Mouse (Mus musculus) forebrain, embryonic 12.5 days (tissue): ENCODE measurements around the gene Fat3. TPM values are rescaled to one million over a fixed set of nuclear protein-coding genes. Genes with fewer than 3 reads are reported as not detected.

ENCODE experiments used
- ATAC-seq: fragments of 200-750 bp; cut with Nextera tagmentation; 2 replicates; pipeline ENCODE4 v1.8.0; 2017; ENCODE audit warnings: moderate TSS enrichment; ENCODE audit not compliant: low FRiP score
- H3K27ac ChIP-seq: fragments of 300-500 bp; sonication (generic); 2 replicates; pipeline ENCODE4 v1.5.1; 2016; ENCODE audit warnings: mild to moderate bottlenecking
- H3K27me3 ChIP-seq: fragments of 300-500 bp; sonication (generic); 2 replicates; pipeline ENCODE4 v1.6.1; 2016; ENCODE audit warnings: mild to moderate bottlenecking
- H3K36me3 ChIP-seq: fragments of 300-500 bp; sonication (generic); replicated peaks from 2 replicates; pipeline ENCODE4 v1.6.1; 2016; ENCODE audit warnings: mild to moderate bottlenecking
- H3K4me1 ChIP-seq: fragments of 300-500 bp; sonication (generic); 2 replicates; pipeline ENCODE4 v1.6.1; 2016
- H3K4me2 ChIP-seq: fragments of 300-500 bp; sonication (generic); 2 replicates; pipeline ENCODE4 v1.6.1; 2016; ENCODE audit warnings: mild to moderate bottlenecking, moderate library complexity
- H3K4me3 ChIP-seq: fragments of 300-500 bp; sonication (generic); replicated peaks from 2 replicates; pipeline ENCODE4 v1.5.1; 2016; ENCODE audit warnings: mild to moderate bottlenecking
- H3K9ac ChIP-seq: fragments of 300-500 bp; sonication (generic); 2 replicates; pipeline ENCODE4 v1.6.1; 2016; ENCODE audit warnings: mild to moderate bottlenecking
- H3K9me3 ChIP-seq: fragments of 300-500 bp; sonication (generic); 2 replicates; pipeline ENCODE4 v1.6.1; 2016
- WGBS: fragments of 180-500 bp; shearing (Covaris S2); methylation state at CpG from one replicate; pipeline ENCODE4 v1.1.7; 2016; 5-methylcytosine and 5-hydroxymethylcytosine counted together
- polyA plus RNA-seq: library from polyadenylated mRNA; unstranded; fragments of >200 nt; fragmentation: Nextera tagmentation; extraction: Ambion mirVana; gene quantifications from 2 replicates; pipeline ENCODE4 v1.2.1, GENCODE M21; 2016

The Fat3 gene
- polyA plus RNA-seq, 1 experiment from 2014 or later = 13.0 TPM

DNA sequence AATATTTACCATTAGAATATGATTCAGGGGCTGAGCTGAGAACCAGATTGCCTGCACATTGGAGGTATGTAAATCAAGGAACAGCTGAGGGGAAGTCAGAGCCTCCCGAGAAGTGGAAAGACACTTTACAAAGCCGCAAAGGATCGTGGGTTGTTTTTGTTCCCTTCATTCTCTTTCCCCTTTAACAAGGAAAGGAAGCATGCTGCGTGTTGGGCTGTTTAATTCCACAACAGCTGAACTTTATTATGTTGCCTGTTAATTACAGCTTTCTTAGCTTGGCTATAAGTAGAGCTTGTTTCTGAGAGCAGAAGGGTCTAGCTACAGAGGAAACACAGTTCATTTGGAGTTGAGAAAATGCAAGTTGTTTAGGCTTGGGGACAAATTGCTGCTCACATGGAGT lies 475.0 kb downstream of the Fat3 start:
- peaks cover 10% of the 10 kb centered on the region; the same call in 1 of the 2 replicates for H3K4me1 ChIP-seq
- no peak overlapping the region for H3K4me2 ChIP-seq
- no peak for ATAC-seq
- H3K9ac ChIP-seq = no peak overlapping the region
- no peak overlapping the region for H3K4me3 ChIP-seq
- no peaks in the 10 kb centered on the region for H3K27me3 ChIP-seq
- H3K36me3 ChIP-seq = no peaks in the 10 kb centered on the region
- 47% methylated on average over 4 of the region's 4 CpGs for WGBS
- no peak overlapping the region for H3K27ac ChIP-seq
- no peaks in the 10 kb centered on the region for H3K9me3 ChIP-seq

DNA sequence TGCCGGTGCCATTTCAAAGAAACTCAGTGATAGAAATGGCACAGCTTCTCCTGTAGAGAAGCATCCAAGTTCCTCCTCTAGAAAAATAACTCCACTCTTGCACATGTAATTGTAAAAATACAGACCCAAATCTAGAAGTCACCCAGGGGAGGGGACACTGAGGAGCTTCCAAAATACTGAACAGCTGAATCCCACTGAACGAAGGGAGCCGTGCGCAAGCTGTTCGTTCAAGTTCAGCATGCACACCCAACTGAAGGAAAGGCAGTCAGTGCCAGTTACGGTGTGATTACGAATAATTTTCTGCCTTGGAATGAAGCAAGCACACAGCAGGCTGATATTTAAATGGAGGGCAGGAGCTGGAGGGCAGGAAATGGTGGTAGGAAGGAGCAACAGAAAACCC lies 476.4 kb downstream of the Fat3 start:
- ATAC-seq = no peak
- H3K4me3 ChIP-seq = no peak overlapping the region
- H3K4me1 ChIP-seq = peaks cover 10% of the 10 kb centered on the region; the same call in 1 of the 2 replicates
- 95% methylated on average over 7 of the region's 7 CpGs for WGBS
- H3K4me2 ChIP-seq = no peak overlapping the region
- H3K27ac ChIP-seq = no peak overlapping the region
- H3K9ac ChIP-seq = no peak overlapping the region
- no peaks in the 10 kb centered on the region for H3K9me3 ChIP-seq
- H3K36me3 ChIP-seq = no peaks in the 10 kb centered on the region
- no peaks in the 10 kb centered on the region for H3K27me3 ChIP-seq

DNA sequence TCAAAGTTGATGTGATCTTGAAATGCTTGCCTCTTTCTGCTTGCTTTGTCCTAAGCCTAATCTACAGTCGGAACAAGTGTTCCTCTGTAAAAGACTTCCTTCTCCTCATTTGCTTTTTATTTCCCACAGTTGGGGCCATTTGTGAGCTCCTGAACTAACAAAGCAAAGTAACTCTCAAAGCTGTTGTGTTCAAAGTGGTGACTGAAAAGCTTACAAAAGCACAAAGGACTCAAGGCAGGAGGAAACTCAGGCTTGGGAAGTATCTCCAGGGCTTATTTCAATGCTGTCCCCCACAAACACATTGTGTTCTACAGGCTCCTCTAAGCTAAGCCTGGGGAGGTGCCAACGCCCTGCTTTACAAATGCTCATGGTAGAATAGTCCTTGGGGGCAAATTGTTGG lies 487.0 kb downstream of the Fat3 start:
- no peak overlapping the region for H3K4me3 ChIP-seq
- no peak overlapping the region for H3K27ac ChIP-seq
- ATAC-seq = peak; percentile 84
- H3K4me2 ChIP-seq = no peak overlapping the region
- H3K9ac ChIP-seq = no peak overlapping the region
- no peaks in the 10 kb centered on the region for H3K9me3 ChIP-seq
- H3K27me3 ChIP-seq = peaks cover 9% of the 10 kb centered on the region
- H3K36me3 ChIP-seq = no peaks in the 10 kb centered on the region; the same call in 1 of the 2 replicates
- H3K4me1 ChIP-seq = peaks cover 5% of the 10 kb centered on the region
- 5% methylated on average over 2 of the region's 2 CpGs for WGBS

DNA sequence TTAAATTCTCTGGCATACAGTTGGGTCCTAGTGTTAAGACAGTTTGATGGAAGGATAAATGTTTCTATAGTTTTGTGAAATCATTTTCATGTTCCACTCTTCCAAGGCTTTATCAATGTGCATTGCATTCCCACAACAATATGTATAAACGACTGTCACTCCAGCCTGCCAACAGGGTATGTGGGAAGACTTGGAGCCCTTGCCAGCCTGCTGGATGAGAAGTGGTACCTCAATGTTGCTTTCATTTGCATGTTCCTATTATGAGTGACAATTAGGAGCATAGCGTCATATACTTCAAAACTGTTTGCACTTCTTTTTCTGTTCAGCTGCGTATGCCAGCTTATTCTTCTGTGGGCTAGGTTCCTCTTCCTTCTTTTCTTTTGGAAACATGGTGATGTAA lies 489.7 kb downstream of the Fat3 start:
- Histone ChIP-seq H3K4me2 (no peak overlapping the region), H3K27ac (no peak overlapping the region), H3K36me3 (no peaks in the 10 kb centered on the region), H3K4me1 (peaks cover 5% of the 10 kb centered on the region), H3K9me3 (no peaks in the 10 kb centered on the region), H3K4me3 (no peak overlapping the region), H3K9ac (no peak overlapping the region), H3K27me3 (peaks cover 4% of the 10 kb centered on the region)
- no peak for ATAC-seq
- 94% methylated on average over 3 of the region's 3 CpGs for WGBS

DNA sequence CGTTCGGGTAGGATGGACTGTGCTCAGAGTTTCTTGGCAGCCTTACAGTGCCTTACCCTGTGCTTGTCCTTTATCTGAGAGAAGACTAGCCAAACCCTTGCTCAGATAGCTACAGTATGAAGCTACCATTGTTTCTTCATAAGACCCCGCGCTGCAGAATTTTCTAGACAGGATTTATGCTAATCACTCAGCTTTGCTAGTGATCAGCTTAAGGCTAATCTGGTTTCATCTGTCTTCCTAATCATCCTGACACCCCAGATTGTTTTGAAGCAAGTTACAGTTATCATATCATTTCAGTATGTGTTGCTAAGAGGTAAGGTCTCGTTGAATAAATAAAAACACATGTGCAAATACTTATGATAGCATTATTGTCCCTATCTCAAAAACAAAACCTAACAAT lies 493.6 kb downstream of the Fat3 start:
- no peaks in the 10 kb centered on the region for H3K4me1 ChIP-seq
- no peak overlapping the region for H3K27ac ChIP-seq
- no peak overlapping the region for H3K4me3 ChIP-seq
- H3K4me2 ChIP-seq = no peak overlapping the region
- H3K27me3 ChIP-seq = peaks cover 4% of the 10 kb centered on the region
- H3K9ac ChIP-seq = no peak overlapping the region
- 92% methylated on average over 5 of the region's 5 CpGs for WGBS
- ATAC-seq = no peak
- no peaks in the 10 kb centered on the region for H3K9me3 ChIP-seq
- H3K36me3 ChIP-seq = no peaks in the 10 kb centered on the region

DNA sequence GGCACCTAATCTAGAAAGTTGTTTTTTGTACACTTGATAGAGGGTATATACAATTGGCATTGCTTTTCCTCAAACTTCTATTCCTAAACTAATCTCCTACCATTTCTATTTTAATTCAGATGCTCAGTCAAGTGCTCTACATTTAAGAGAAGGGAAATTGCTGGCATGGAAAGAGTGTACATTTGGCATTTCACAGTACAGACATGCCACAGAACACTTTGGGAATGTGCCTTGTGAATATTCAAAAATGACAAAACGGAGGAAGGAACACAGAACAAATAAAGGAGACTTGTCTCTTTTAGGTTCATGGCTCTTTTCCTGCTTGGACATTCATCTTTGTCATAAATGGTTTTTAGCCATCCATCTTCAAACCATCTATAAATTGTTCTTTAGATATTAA lies 498.1 kb downstream of the Fat3 start:
- peaks cover 17% of the 10 kb centered on the region for H3K36me3 ChIP-seq

DNA sequence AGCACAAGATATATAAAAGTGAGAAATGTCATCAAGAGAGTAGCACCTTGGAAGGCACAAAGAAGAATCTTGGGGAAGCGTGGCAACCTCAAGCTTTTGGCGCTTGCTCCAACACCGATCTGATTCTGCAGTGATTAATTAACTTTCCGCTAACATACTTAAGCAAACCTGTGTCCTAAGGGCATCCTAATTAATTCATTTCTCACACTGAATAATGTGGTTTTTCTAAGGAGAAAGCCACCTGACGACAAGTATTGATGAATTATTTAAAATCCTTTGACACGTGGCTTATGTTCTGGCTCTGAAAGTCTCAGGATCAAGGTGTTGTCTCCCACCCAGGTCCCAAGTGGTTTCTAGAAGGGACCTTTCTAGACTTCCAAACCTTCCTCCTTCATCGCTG lies 506.3 kb downstream of the Fat3 start:
- WGBS = 60% methylated on average over 7 of the region's 7 CpGs
- Histone ChIP-seq H3K4me2 (no peak overlapping the region), H3K9me3 (no peaks in the 10 kb centered on the region), H3K9ac (no peak overlapping the region), H3K27ac (no peak overlapping the region), H3K27me3 (no peaks in the 10 kb centered on the region), H3K4me3 (no peak overlapping the region), H3K36me3 (peaks cover 47% of the 10 kb centered on the region), H3K4me1 (peaks cover 6% of the 10 kb centered on the region; the same call in 1 of the 2 replicates)
- peak; percentile 59; the same call in 1 of the 2 replicates for ATAC-seq

More for the DNA sequence above, 498.1 kb downstream of the Fat3 start:
- 86% methylated on average over 1 of the region's 1 CpGs for WGBS
- Histone ChIP-seq H3K9me3 (no peaks in the 10 kb centered on the region), H3K27ac (no peak overlapping the region), H3K9ac (no peak overlapping the region), H3K4me1 (no peaks in the 10 kb centered on the region), H3K4me3 (no peak overlapping the region), H3K27me3 (no peaks in the 10 kb centered on the region), H3K4me2 (no peak overlapping the region)
- no peak for ATAC-seq

DNA sequence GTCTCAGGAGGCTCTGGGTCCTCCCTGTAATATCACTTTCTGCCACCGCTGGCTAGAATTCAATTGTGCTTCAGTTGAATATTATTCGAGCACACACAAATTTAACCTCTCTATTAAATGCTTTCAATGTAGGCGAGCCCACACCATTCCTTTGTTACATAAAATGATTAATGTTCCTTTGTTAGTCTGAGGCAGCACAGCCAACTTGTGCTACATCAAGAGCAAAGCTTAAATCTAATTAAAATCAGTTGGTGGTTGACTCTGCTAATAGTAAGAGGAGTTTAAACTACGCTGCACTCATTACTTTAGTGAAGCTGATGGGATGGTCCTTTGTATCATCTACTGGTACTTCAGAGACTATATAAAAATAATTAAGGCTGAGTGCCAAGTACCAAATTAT lies 506.9 kb downstream of the Fat3 start:
- Histone ChIP-seq H3K27ac (no peak overlapping the region), H3K27me3 (no peaks in the 10 kb centered on the region), H3K4me2 (no peak overlapping the region), H3K9ac (no peak overlapping the region), H3K36me3 (peaks cover 42% of the 10 kb centered on the region), H3K4me3 (no peak overlapping the region), H3K4me1 (peaks cover 6% of the 10 kb centered on the region; the same call in 1 of the 2 replicates), H3K9me3 (no peaks in the 10 kb centered on the region)
- WGBS = 52% methylated on average over 4 of the region's 4 CpGs
- ATAC-seq = peak; percentile 47; the same call in 1 of the 2 replicates

DNA sequence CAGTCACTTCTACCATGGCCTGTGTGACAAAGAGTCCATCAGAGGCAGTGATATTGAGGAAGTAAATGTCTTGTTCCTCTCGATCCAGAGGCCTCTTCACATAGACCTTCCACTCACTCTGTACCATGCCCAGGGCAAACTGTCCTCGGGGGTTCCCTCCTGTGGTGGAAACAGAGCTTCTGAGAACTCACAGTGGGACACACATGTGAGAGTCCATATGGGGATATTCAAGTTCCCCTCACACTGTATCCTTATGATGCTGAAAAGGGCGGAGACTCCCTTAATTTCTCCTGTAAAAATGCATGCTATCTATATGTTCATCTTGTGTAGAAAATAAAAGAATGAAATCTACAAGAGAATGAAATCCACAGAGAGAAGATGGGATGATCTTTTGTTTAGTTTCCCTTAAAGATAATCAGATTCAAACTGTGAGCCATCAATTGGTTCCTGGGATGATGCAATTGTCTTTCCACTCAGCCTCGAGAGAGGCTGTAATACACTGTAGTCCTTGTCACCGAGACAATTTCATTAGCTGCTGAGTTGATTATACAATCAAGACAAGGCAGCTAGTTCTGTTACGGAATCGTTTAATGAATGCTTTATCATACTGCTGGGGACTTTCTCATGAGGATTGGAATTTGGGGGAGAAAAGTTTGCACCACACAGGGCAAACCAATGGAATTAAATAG lies 508.8 kb downstream of the Fat3 start:
- Histone ChIP-seq H3K27me3 (no peaks in the 10 kb centered on the region), H3K4me2 (no peak overlapping the region), H3K36me3 (peaks cover 24% of the 10 kb centered on the region), H3K9me3 (no peaks in the 10 kb centered on the region), H3K9ac (no peak overlapping the region), H3K27ac (no peak overlapping the region), H3K4me1 (peaks cover 6% of the 10 kb centered on the region; the same call in 1 of the 2 replicates), H3K4me3 (no peak overlapping the region)
- WGBS = 58% methylated on average over 7 of the region's 7 CpGs
- no peak for ATAC-seq

DNA sequence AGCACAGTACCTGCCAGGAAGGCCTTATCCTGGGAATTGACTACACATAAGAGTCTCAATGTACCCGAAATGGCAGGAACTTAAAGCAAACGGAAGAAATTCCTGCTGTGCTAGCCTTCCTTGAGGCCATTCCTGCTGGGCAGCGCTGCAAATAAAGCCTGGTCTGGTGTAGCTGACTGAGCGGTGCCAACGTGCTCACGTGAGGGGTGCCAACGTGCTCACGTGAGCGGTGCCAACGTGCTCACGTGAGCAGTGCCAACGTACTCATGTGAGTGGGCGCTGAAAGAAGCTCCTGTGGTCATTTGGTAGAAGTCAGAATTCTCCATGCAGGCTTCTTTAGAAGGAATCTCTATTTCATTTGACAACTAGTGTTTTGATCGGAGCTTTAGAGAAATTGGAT lies 522.8 kb downstream of the Fat3 start:
- 88% methylated on average over 14 of the region's 14 CpGs for WGBS
- H3K9me3 ChIP-seq = no peaks in the 10 kb centered on the region
- H3K4me3 ChIP-seq = no peak overlapping the region
- no peaks in the 10 kb centered on the region for H3K27me3 ChIP-seq
- no peak for ATAC-seq
- no peak overlapping the region for H3K4me2 ChIP-seq
- no peaks in the 10 kb centered on the region for H3K36me3 ChIP-seq
- no peak overlapping the region for H3K9ac ChIP-seq
- H3K27ac ChIP-seq = no peak overlapping the region
- H3K4me1 ChIP-seq = peaks cover 8% of the 10 kb centered on the region

DNA sequence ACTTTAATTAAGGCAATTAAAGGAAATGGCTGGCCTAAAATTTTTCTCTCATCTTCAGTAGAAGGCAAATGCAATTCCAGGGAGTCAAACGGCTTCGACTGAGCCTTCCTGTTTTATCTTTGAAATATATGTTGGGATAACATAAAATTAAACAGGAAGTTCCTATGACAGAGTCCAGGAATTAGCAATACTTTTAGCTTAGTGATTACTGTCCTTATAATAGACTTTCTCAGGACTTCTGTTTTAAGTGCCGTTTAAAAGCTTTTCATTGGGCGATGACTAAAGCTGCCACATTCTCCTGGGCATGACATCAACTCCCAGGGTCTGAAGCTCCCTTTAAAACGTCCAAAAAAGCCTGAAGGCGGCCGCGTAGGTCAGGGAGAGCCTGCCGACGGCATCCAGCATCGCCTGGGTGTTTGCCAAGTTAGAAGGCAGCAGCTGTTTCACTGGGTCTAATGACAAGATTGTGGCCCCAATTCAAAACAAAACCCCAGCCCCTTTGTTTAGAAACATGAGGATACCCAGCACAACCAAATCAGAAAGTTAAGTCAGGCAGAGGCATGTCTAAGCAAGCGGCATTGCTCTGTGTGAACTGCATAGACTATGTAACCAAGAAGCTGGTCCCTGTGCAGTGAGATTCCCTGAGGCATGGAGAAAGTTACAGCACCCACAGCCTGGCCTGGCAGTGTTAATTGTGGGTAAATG lies 524.0 kb downstream of the Fat3 start:
- Histone ChIP-seq H3K9ac (no peak overlapping the region), H3K4me1 (peaks cover 8% of the 10 kb centered on the region), H3K4me3 (no peak overlapping the region), H3K27me3 (no peaks in the 10 kb centered on the region), H3K9me3 (no peaks in the 10 kb centered on the region), H3K36me3 (no peaks in the 10 kb centered on the region), H3K27ac (peak overlapping the region; percentile 54), H3K4me2 (no peak overlapping the region)
- WGBS = 46% methylated on average over 12 of the region's 12 CpGs
- no peak for ATAC-seq

DNA sequence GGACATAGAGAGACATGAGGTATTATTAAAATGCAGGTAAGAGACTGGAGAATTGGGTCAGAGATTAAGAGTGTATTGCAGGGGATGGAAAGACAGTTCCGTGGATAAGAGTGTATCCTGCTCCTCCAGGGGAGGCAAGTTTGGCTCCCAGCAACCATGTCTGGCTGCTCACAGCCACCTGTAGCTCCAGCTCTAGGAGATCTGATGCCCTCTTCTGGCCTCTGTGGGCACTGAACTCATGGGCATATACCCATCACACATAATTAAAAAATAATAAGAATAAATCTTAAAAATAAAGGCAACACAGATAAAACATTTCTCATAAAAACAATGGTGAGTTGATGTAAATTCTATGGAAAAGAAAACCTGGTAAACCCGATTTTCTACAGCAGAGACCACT lies 525.1 kb downstream of the Fat3 start:
- H3K27ac ChIP-seq = no peak overlapping the region

DNA sequence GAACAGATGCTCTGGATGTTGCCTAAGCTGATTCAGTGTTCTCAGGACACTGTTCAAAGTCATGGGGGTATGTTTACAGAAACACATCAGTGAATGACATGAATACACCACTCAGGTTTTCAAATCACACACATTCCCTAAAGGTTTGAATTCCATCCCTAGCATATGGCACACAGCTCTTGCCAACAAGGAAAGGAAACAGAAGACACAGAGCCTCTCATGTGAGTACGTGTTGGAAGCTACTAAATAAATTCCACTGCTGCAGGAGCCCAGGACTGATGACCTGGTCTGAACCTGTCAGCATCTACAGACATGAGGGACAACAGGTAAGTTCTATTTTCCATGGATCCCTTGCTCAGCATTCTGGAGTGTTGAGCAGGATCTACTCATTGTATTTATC lies 528.9 kb downstream of the Fat3 start:
- 71% methylated on average over 1 of the region's 1 CpGs for WGBS

More for the DNA sequence above, 525.1 kb downstream of the Fat3 start:
- no peak overlapping the region for H3K9ac ChIP-seq
- no peak for ATAC-seq
- H3K9me3 ChIP-seq = no peaks in the 10 kb centered on the region
- peaks cover 8% of the 10 kb centered on the region for H3K4me1 ChIP-seq
- no peak overlapping the region for H3K4me2 ChIP-seq
- 92% methylated on average over 2 of the region's 2 CpGs for WGBS
- no peaks in the 10 kb centered on the region for H3K36me3 ChIP-seq
- H3K27me3 ChIP-seq = no peaks in the 10 kb centered on the region
- H3K4me3 ChIP-seq = no peak overlapping the region

More for the DNA sequence above, 528.9 kb downstream of the Fat3 start:
- Histone ChIP-seq H3K36me3 (peaks cover 13% of the 10 kb centered on the region), H3K4me1 (peaks cover 2% of the 10 kb centered on the region), H3K4me2 (no peak overlapping the region), H3K27me3 (no peaks in the 10 kb centered on the region), H3K27ac (no peak overlapping the region), H3K9me3 (no peaks in the 10 kb centered on the region), H3K4me3 (no peak overlapping the region), H3K9ac (no peak overlapping the region)
- no peak for ATAC-seq
